Mouse (Mus musculus): ENCODE data around the gene Galnt2.

DNA sequence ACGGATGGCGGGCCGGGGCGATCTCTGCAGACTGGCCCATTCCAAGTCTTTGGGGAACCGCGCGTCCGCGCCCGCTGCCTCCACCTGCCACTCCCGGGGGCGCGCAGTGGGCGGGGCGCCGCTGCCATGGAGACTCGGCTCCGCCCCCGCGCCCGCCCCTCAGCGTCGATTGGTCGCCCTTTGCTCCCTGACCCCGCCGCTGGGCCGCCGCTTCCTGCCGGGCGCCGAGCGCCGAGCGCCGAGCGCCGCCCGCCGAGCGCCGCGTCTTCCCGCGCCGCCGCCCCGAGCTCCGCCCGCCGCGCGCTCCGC lies at the start of gene Galnt2:
- TF ChIP-seq POLR2A (IDR thresholded peaks at IDR 0.05; ENCODE audit: borderline replicate concordance, control insufficient read depth, low read depth, low read length), result no peak
- no peak for TF ChIP-seq CTCF (IDR thresholded peaks at IDR 0.05; ENCODE audit: control insufficient read depth, insufficient read depth, low read length)

All from bone marrow, adult 2 months (tissue).